Mouse (Mus musculus): ENCODE measurements around the gene Rnf111. TPM values are rescaled to one million over a fixed set of nuclear protein-coding genes. Genes with fewer than 3 reads are reported as not detected.

Gene Rnf111
- total and polyA plus RNA-seq, 3 experiments, result 10.4 to 17.6 (median 11.8) TPM

GRCm38 (mm10) chr9:70520651-70521050 lies 17.1 kb upstream of the Rnf111 start:
- no peak for DNase-seq (ENCODE audit: extremely low read depth)
- H3K4me2 ChIP-seq (ENCODE audit: insufficient read depth, low read depth, poor library complexity, severe bottlenecking), result no peak overlapping the region
- dilution Hi-C loops (cut with MboI; ENCODE audit: extremely low pct_ligation_motif_present, extremely low pct_unique_long_range_greater_than_20kb, low sequenced_read_pairs), result no loop called here
- H3K27ac ChIP-seq (ENCODE audit: insufficient read depth, low read depth), result no peak overlapping the region
- H3K36me3 ChIP-seq (replicated peaks in 1 of 2; ENCODE audit: control insufficient read depth in 1 of 2, insufficient read depth in 1 of 2, low read length in 1 of 2), result no peaks in the 10 kb centered on the region
- in situ Hi-C loops (cut with MboI; ENCODE audit: low pct_ligation_motif_present, low pct_unique_long_range_greater_than_20kb, low sequenced_read_pairs), result loop anchor here (25.0 kb wide), 1 partner anchor 333 kb away; no protein-coding TSS in a partner anchor
- no peaks in the 10 kb centered on the region for H3K79me2 ChIP-seq (replicated peaks; ENCODE audit: control insufficient read depth, extremely low read depth, insufficient read depth, poor library complexity, severe bottlenecking)
- peaks cover 3% of the 10 kb centered on the region for H3K9me3 ChIP-seq (replicated peaks; ENCODE audit: low read length)
- TF ChIP-seq TCF12 (IDR thresholded peaks at IDR 0.05; ENCODE audit: low read depth, low read length) (no peak), NELFE (IDR thresholded peaks at IDR 0.05; ENCODE audit: low read depth, low read length) (no peak), KAT2A (IDR thresholded peaks at IDR 0.05; ENCODE audit: insufficient replicate concordance, low read length) (no peak), ZC3H11A (IDR thresholded peaks at IDR 0.05; ENCODE audit: low read depth, low read length) (no peak), ETS1 (conservative IDR thresholded peaks at IDR 0.05; ENCODE audit: low read depth, low read length) (no peak), MXI1 (IDR thresholded peaks at IDR 0.05; ENCODE audit: low read depth, low read length) (no peak), BHLHE40 (IDR thresholded peaks at IDR 0.05; ENCODE audit: low read depth, low read length) (no peak), EP300 (IDR thresholded peaks at IDR 0.05; ENCODE audit: low read length) (no peak), JUND (conservative IDR thresholded peaks at IDR 0.05; ENCODE audit: low read depth, low read length) (no peak), HCFC1 (IDR thresholded peaks at IDR 0.05; ENCODE audit: low read depth, low read length) (no peak), MAX (IDR thresholded peaks at IDR 0.05; ENCODE audit: low read length) (no peak), POLR2AphosphoS2 (IDR thresholded peaks at IDR 0.05; ENCODE audit: low read depth, low read length) (no peak)
- H3K4me3 ChIP-seq (replicated peaks in 1 of 3; ENCODE audit: low read depth in 2 of 3, low read length in 2 of 3, poor library complexity in 1 of 3), result no peak overlapping the region
- peaks cover 0 to 2% of the 10 kb centered on the region in 2 experiments; a peak in 2 of 4 replicates for H3K4me1 ChIP-seq (ENCODE audit: control insufficient read depth in 1 of 2, insufficient read depth in 2 of 2)
- no peak overlapping the region for H3K9ac ChIP-seq (ENCODE audit: insufficient read depth, low read depth)
- no peaks in the 10 kb centered on the region for H3K27me3 ChIP-seq (replicated peaks)

DNA sequence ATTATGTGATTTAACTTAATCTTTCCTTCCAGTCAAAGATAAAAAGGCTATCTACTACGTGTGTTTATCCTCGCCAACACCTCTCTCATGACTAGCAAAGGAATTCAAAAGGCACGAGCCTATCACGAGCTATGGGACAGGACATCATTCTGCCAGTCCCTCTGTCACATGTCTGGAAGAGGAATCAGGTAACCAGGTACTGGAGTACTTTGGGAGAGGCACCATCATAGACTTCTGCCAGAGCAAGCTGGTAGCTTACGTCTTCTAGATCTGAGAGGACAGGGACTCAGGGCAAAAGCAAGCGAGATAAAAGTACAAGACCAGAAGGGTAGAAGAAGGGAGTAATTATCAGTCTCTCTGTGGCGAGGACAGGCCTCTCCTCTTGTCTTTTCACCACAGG lies 8.2 kb upstream of the Rnf111 start:
- in situ Hi-C loops (cut with MboI; ENCODE audit: low pct_ligation_motif_present, low pct_unique_long_range_greater_than_20kb, low sequenced_read_pairs), result loop anchor here (25.0 kb wide), 1 partner anchor 324 kb away; no protein-coding TSS in a partner anchor

More for the DNA sequence above, 8.2 kb upstream of the Rnf111 start:
- Histone ChIP-seq H3K9me3 (replicated peaks; ENCODE audit: low read length) (no peaks in the 10 kb centered on the region), H3K79me2 (replicated peaks; ENCODE audit: control insufficient read depth, extremely low read depth, insufficient read depth, poor library complexity, severe bottlenecking) (no peaks in the 10 kb centered on the region), H3K4me2 (ENCODE audit: insufficient read depth, low read depth, poor library complexity, severe bottlenecking) (no peak overlapping the region), H3K36me3 (replicated peaks in 1 of 2; ENCODE audit: control insufficient read depth in 1 of 2, insufficient read depth in 1 of 2, low read length in 1 of 2) (no peaks in the 10 kb centered on the region), H3K9ac (ENCODE audit: insufficient read depth, low read depth) (no peak overlapping the region), H3K27me3 (replicated peaks) (no peaks in the 10 kb centered on the region), H3K27ac (ENCODE audit: insufficient read depth, low read depth) (no peak overlapping the region), H3K4me1 (ENCODE audit: control insufficient read depth in 1 of 2, insufficient read depth in 2 of 2) (peaks cover 0 to 4% of the 10 kb centered on the region in 2 experiments; a peak in 2 of 4 replicates), H3K4me3 (replicated peaks in 1 of 3; ENCODE audit: low read depth in 2 of 3, low read length in 2 of 3, poor library complexity in 1 of 3) (no peak overlapping the region)
- dilution Hi-C loops (cut with MboI; ENCODE audit: extremely low pct_ligation_motif_present, extremely low pct_unique_long_range_greater_than_20kb, low sequenced_read_pairs), result no loop called here
- DNase-seq (ENCODE audit: extremely low read depth), result no peak
- TF ChIP-seq EP300 (IDR thresholded peaks at IDR 0.05; ENCODE audit: low read length) (no peak), JUN (IDR thresholded peaks at IDR 0.05; ENCODE audit: insufficient read depth, low read depth, low read length) (no peak), JUND (conservative IDR thresholded peaks at IDR 0.05; ENCODE audit: low read depth, low read length) (no peak), RAD21 (IDR thresholded peaks at IDR 0.05; ENCODE audit: low read depth, low read length) (no peak), HCFC1 (IDR thresholded peaks at IDR 0.05; ENCODE audit: low read depth, low read length) (no peak), USF2 (conservative IDR thresholded peaks at IDR 0.05; ENCODE audit: low read depth, low read length) (no peak), RCOR1 (conservative IDR thresholded peaks at IDR 0.05; ENCODE audit: low read depth, low read length) (no peak), MAX (IDR thresholded peaks at IDR 0.05; ENCODE audit: low read length) (no peak), POLR2AphosphoS2 (IDR thresholded peaks at IDR 0.05; ENCODE audit: low read depth, low read length) (no peak), GABPA (IDR thresholded peaks at IDR 0.05; ENCODE audit: insufficient replicate concordance, low read depth, low read length) (no peak), SIN3A (IDR thresholded peaks at IDR 0.05; ENCODE audit: low read length) (no peak), USF1 (IDR thresholded peaks at IDR 0.05; ENCODE audit: low read depth, low read length) (no peak), NRF1 (IDR thresholded peaks at IDR 0.05; ENCODE audit: low read depth, low read length) (no peak), UBTF (IDR thresholded peaks at IDR 0.05; ENCODE audit: low read depth, low read length) (no peak), MAFK (IDR thresholded peaks at IDR 0.05; ENCODE audit: insufficient replicate concordance, low read length) (no peak), CHD2 (IDR thresholded peaks at IDR 0.05; ENCODE audit: low read length) (no peak), TBP (conservative IDR thresholded peaks at IDR 0.05; ENCODE audit: low read depth, low read length) (no peak), ZMIZ1 (IDR thresholded peaks at IDR 0.05; ENCODE audit: low read depth, low read length) (no peak)
